Mouse (Mus musculus): ENCODE results near the gene Gm6096. TPM values are rescaled to one million over a fixed set of nuclear protein-coding genes. Genes with fewer than 3 reads are reported as not detected.
A peak's percentile ranks its signal among the peaks of the same experiment; 100 is the strongest.
"Not testable (repeated sequence)": the region's sequence is repeated elsewhere in the genome, so short reads cannot be mapped to it uniquely, and the experiment has no call there.

Gene Gm6096
- not detected for total RNA-seq (2021)
- long read RNA-seq, experiment 1 = 0 reads
- long read RNA-seq, experiment 2 = 0 reads

DNA sequence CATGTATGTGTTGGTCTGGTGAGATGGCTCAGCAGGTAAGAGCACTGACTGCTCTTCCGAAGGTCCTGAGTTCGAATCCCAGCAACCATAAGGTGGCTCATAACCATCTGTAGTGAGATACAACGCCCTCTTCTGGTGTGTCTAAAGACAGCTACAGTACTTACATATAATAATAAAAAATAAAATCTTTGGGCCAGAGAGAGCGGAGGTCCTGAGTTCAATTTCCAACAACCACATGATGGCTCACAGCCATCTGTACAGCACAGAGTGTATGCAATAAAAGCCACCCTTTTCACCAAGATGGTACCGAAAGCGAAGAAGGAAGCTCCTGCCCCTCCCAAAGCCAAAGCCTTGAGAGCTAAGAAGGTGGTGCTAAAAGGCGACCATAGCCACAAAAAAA, at the start of gene Gm6096:
Gene Gm6096, plus strand, starts transcription at position 301 of the 400 bp plus-strand sequence.
- no peak for DNase-seq (ENCODE audit: low spot score in 2 of 2)

DNA sequence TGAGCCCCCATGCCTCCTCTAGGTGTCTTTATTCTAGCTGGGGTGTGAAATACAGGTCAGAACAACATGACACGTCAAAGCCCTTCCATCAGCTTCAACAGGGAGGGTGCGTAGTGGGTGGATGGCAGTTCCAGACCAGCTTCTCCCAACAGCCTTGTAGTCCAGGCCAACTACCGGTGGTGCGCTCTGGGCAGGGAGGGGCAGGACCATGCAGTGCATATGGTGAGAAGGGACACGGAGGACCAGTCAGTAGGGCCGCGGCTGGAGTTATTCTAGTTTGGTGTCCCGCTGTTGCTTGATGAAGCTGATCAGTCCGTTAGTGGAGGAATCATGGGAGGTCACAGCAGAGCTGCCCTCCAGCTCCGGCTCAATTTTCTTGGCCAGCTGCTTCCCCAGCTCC, 48.7 kb upstream of the Gm6096 start:
- DNase-seq (ENCODE audit: low spot score in 2 of 2) = not testable (repeated sequence)

DNA sequence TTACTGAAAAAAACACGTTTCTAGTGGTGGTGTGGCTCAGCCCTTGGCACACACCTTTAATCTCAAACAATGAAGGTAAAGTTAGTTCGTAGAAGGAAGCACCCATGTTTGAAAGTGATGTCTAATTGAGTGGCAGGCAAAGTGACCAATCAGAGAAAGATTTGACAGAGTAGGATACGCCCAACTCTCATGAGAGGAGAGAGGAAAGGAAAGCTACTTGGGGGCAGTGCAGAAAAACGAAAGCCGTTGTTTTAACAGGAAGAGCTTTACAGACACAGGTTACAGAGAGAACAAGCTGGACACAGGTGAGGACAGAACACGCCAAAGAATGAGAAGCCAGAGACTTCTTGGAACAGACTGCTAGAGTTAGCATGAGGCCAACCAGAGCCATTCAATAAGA, 44.5 kb upstream of the Gm6096 start:
- DNase-seq (ENCODE audit: low spot score in 2 of 2) = no peak

DNA sequence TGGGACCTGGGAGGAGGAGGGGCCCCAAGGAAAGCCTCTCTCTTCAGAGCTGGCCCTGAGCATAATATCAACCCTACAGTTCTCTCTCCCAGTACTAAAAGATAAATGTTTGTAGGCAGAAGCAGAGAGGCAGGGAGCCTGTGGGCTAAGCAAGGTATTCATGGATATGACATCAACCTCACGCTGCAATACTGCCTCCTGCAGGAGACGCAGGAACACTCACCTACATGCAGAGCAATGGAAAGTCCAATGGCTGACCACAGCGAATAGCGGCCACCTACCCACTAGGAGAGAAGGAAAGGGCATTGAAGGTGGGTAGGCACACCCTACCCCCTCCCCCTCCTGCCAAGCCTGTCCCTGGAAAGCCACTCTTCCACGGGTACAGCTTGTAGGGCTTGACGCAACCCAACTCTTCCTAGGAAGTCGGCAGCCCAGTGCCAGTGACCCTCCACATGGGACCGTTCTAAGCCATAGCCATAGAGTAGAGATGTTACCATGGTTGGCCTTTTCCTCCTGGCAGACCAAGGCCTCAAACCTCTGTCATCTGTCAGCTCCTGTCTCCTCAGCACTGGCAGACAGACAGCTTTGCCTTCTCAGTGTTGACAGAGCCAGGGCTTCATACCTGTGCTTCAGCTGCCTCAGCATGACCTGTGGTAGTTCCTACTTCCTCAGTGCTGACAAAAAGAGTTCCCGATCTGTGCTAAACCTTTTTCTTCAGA, 42.7 kb upstream of the Gm6096 start:
- DNase-seq (ENCODE audit: low spot score in 2 of 2) = no peak

DNA sequence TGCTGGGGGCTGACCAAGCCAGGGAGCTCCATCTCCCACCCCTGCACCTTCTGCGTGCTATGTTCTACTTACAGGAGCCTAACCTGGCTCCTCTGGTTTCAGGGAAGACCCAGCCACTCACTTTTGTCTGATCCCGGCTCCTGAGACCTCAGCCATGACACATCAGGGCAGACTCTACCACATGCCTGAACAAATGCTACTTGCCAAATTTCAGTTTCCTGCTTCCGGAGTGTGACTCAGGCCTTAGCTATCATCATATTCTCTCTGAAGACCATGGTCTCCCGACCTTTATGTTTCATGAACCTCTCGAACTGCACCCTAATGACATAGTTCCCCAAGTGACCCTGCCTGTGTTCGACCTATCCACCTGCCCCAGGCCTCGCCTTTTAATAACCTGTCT, 37.6 kb upstream of the Gm6096 start:
- no peak for DNase-seq (ENCODE audit: low spot score in 2 of 2)

DNA sequence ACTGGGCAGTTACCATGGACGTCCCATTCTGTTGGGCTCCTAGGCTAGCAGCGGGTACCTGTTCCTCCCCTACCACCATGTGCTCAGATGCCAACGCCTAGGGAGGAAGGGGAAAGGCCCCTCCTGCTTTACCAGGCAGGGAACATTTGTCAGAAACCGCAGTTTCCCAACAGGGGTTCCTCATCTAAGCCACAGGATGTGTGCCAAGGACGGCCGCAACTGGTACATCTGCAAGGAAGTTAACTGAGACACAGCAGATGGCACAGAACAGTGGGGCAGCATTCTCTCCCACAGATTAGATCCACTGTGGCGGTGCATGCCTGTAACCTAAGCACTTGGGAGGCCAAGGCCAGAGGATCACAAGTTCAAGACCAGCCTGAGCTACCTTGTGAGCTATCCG, 36.2 kb upstream of the Gm6096 start:
- DNase-seq (ENCODE audit: low spot score in 2 of 2) = no peak

DNA sequence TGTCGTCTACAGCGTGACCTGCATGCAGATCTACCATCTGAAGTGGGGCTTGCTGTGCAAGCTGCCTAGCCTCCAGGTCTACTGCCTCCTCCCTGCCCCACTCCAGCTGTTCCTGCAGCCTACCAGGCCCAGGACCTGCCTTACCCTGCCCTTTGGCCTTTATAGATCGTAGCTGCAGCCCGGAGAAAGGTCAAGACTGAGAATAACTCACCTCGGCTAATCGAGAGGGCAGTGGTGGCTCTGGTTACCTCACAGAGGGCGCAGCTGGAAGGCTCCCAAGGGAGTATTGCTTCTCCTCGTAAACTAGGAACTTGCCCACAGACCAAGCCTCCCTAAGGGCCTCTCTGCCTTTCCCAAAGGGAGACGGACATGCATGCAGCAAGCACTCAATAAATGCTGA, 35.4 kb upstream of the Gm6096 start:
- no peak for DNase-seq (ENCODE audit: low spot score in 2 of 2)

DNA sequence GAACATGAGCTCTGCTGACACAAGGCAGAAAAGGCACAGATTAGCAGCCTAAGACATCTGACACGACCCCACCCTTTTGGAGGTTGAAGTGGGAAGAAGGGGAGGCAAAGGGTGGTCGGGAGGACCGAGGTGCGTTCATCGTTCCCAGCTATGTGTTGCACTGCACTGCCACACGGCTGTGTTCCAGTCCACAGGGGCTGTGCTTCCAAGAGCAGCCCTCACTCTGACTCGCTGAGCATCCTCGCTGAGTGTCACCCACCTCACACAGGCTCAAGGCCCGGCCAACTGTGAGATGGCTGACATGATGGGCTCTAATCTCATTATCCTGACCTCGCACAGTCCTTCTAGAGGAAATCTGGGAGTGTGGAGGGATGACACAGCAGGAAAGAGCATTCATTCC, 34.4 kb upstream of the Gm6096 start:
- DNase-seq (ENCODE audit: low spot score in 2 of 2) = no peak

DNA sequence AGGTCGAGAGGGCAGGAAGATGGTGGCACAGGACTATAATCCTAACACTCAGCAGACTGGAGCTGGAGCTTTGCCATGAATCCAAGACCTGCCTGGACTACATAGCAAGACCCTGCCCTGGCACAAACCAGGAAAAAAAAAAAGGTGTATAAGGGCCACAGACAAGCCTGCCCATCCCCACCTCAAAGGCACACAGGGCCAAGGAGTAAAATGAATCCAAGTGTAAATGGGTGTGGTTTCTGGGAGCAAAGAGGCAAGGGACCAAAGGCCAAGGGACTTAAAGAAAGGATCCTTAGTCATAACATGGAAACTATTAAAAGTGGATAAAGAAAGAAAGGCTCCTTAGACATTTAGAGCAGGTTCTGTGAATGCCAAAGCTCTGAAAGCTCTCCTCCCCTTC, 32.3 kb upstream of the Gm6096 start:
- no peak for DNase-seq (ENCODE audit: low spot score in 2 of 2)

DNA sequence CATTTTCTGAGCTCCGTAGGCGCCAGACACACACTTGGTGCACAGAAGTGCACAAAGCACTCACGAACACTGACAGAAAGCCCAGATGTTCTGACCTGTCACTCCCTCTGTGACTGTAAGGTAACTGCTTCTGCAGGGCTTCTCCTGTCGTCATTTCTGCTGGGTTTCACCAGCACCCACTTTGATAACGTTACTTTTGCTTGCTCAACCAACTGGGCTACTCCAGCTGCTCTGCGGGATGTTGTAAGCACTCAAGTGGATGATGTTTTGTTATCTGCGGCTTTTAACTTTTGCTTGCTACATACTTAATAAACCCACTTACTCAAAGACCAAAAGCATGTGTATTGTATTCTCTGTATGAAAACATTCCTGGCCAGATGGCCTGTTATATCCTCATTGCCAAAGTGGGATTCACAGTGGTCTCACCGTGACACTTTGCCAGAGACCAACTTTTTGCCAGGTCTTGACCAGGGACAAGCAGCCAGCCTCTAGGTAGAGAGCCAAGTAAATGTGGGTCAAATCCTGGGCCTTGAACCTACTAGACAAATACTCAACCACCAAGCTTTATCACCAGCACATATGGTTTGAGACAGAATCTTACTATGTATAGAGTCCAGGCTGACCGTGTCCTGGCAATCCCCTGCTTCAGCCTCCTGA, 29.1 kb upstream of the Gm6096 start:
- DNase-seq (ENCODE audit: low spot score in 2 of 2) = no peak

DNA sequence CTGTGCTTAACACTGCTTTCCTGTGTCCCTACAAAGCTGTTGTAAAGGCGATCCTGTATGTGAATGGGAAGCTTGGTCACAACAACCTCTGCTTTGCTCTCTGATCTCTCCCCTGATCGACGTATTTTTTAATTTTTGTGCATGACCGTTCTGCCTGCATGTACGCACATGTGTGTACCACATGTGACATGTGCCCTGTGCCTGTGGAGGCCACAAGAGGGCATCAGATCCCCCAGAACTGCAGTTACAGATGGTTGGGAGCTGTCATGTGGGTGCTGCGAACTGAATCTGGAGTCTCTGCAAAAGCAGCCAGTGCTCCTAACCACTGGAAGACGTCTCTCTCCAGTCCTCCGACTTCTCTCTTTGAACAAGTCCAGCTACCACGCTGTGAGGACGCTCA, 28.5 kb upstream of the Gm6096 start:
- no peak for DNase-seq (ENCODE audit: low spot score in 2 of 2)

DNA sequence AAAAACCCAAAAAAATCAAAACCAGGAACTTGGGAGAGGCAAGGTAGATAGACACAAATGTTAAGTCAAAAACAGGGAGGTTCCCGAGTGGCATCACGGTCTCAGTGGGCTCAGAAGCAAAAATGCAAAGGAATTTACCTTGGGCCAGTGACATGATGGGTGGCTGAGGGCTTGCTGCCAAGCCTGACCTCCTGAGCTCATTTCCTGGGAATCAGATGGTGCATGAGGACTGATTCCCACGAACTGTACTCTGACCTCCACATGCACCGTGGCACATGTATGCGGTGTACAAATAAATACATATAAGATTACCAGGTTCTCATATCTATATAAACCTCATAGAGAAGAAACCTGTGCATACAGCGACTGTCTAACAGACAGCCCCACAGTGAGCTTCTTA, 26.5 kb upstream of the Gm6096 start:
- no peak for DNase-seq (ENCODE audit: low spot score in 2 of 2)

DNA sequence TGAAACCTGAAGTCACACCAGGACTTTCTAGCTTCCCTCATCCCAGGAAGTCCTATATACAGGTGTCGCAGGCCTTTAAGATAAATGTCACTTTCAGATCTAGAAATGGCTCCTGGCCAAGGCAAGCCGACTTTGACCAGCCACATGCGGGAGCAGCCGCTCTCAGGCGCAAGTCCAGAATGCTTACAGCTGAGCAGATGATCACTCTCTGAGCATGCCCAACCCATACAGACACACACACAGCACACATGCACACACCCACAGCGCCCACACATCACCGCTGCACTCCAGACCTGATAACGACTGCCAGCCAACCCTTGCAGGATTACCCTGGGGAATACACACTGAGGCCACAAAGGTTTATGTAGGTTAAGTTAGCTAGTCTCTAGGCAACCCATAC, 24.8 kb upstream of the Gm6096 start:
- DNase-seq (ENCODE audit: low spot score in 2 of 2) = no peak

DNA sequence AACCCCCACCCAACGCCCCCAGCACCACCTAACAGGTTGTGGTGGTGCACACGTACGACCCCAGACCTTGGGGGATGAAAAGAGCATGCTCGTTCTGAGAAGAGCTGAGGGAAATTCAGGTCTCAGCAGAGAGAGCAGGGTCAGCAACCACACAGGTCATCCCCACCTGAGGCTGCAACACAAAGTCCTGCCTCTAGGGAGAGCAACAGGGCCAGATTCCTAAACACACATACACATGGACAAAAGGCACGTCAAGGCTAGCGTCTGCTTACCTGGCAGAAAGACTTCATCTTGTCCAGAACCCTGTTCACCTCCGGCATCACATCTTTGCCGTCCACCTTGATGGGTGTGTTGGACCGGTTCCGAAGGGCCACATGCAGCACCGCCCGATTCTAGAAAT, 24.0 kb upstream of the Gm6096 start:
- DNase-seq (ENCODE audit: low spot score in 2 of 2) = no peak

DNA sequence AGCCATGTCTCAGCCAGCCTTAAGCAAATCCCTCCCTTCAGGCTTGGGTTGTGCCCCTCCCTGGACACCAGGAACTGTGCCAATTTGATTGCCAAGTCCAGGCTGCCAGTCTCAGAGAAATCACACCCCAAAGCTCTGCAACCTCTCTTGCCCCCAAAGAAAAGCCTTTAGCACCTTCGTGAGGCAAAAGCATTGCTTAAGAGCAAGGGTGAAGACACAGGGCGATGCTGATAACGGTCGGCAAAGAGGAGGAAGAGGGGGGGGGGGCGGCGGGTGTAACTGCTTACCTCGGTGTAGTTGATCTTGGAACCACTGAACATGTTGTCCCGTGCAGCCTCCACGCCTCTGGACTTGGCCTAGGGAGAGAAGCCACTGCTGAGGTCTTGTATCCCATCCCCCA, 22.2 kb upstream of the Gm6096 start:
- DNase-seq (ENCODE audit: low spot score in 2 of 2) = no peak

DNA sequence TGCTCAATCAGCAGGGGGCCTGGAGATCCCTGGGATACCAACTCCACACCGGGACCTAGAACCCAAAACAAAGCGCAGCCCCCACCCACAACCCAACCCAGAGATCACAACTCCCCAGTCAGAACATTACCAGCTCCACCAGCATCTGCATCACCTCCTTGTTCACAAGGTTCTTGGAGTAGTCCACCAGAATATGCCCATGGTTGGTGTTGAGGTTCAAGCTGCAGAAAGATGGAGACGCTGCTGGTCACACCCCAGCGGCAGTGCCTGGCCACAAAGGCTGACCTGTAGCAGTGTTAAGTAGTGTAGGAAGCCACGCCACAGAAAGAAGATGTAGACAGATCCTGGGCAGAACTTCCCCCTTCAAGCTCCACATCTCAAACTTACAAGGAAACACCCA, 21.7 kb upstream of the Gm6096 start:
- DNase-seq (ENCODE audit: low spot score in 2 of 2) = no peak

DNA sequence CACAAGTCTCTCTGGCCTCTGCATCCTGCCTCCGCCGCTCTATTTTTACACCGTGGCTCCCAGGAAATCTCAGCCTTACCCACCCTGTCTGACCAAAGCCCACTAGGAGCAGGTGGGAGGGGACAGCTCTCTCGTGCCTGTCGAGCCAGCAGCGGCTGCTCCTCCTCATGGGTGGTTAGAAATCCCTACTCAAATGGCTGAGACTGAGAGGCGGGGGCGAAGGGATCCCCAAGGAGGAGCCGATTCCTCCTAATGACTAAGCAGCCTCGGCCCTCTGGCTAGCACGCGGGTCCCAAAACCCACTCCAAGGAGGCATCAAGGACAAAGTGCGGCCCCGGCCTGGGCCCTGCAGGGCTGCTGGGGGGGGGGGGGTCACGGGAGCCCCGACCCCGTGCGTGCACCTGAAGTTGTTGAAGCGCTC, 21.1 kb upstream of the Gm6096 start:
- peak; percentile 42 to 46 for DNase-seq (ENCODE audit: low spot score in 2 of 2)

DNA sequence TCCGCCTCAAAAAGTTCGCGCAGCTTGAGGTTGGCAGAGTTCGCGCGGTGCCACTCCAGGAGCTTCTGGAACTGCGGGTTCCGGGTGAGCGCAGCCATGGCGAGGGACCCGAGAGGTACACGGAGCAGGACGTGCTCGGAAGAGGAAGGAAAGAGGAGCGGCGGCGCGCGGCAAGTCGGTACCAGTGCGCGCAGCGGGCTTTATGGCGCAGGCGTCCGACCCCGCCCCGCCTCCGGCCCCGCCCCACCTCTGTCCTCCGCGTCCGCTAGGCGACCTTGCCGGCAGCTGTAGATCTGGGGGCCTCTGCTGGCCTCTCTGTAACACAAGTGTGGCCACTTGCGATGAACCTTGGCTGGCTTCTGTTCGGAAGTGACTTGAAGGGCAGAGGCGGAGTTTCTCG, 20.7 kb upstream of the Gm6096 start, which contains the start of gene Gpi1:
Gene Gpi1, minus strand, starts transcription at position 221 of the 400 bp plus-strand sequence.
- peak; percentile 79 to 83 for DNase-seq (ENCODE audit: low spot score in 2 of 2)

DNA sequence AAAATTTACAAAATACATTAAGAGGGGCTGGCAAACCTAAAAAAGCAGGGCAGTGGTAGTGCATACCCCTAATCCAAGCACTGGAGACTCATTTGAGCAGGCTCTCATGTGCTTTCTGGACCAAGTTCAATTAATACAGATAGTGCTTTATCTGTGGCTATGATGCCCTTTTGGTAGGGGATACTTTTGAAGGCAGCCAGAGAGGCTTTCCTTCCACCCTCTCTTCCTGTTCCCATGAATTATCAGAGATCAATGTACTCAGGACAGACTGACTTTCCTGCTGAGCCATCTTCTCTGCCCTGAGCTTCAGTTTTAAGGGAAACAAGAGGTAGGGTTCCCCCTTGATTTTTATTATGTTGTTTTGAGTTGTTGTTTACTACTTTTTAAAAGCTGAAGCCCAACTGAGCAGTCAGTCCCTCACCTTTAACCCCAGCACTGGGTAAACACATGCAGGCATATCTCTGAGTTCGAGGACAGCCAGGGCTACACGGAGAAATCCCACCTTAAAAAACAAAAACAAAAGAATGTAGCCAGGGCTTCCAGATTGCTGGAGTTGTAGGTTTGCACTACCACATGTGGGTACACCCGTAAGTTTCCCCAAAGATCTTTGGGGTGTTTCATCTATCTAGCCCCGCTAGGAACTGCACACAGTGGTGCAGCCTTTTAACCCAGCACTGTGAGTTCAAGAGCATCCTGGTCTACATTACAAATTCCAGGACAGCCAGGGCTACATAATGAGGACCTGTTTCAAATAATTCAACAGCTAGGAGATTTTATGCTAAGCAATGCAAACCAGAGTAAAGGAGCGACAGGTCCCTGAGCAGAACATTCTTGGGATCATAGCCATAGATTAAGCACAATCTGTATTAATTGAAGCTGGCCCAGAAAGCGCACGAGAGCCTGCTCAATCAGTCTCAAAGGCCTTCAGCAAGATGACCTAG, 17.8 kb upstream of the Gm6096 start:
- no peak for DNase-seq (ENCODE audit: low spot score in 2 of 2)

DNA sequence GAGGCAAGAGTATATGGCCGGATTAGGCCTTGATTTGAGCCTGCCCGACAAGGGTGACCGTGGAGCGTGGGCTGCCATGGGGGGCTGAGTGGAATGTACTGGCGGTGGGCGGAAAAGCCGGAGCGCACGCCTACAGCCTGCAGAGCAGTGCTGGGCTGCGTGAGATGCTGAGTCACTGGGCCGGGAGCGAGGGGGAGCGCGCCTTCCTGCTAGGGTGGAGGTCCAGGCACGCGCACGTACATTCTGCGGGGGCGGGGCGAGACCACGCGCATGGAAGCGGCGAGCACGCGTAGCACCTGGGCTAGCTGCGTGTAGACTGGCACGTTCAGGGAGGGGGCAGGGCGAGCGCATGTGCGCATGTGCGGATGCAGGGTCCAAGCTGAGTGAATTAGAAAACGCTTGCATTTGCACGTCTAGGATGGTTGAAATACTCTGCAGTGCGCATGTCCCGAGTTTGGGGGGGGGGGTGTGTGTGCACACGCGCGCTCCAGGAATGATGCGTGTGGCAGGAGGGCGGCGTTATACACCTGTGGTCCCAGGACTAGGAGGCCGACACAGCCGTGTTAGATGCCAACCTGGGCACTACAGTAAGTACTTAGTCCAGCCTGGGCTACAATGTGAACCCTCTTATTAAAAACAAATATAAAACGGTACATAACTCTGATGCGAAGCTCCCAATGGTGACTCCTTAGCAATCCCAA, 16.8 kb upstream of the Gm6096 start:
- peak; percentile 97 to 99 for DNase-seq (ENCODE audit: low spot score in 2 of 2)

All from adrenal gland, adult 18-20 months (tissue).